Mouse (Mus musculus) sigmoid colon, adult 10 weeks (tissue): ENCODE measurements around the gene Inafm1. TPM values are rescaled to one million over a fixed set of nuclear protein-coding genes. Genes with fewer than 3 reads are reported as not detected.

Source experiments
- polyA plus RNA-seq: library from polyadenylated mRNA; stranded (reverse); fragments of 350-450 nt; fragmentation: Illumina TruSeq; extraction: RNeasy Lipid Tissue Mini Kit (QIAGEN cat#74804); gene quantifications from one replicate; pipeline ENCODE4 v1.2.3, GENCODE M21; 2014; ENCODE audit warnings: low read depth, low replicate concordance

Gene Inafm1
- 7.4 TPM for polyA plus RNA-seq

GRCm38 (mm10) chr7:16273081-16273765 lies at the start of gene Inafm1:
Inafm1 (minus strand) TSS chr7:16273617.

GRCm38 (mm10) chr7:16308093-16308492 lies 34.7 kb upstream of the Inafm1 start, which contains the start of gene Bbc3:
Bbc3 (plus strand) TSS chr7:16308393.

GRCm38 (mm10) chr7:16286026-16286961 lies 12.9 kb upstream of the Inafm1 start, which contains the start of gene Ccdc9:
Ccdc9 (minus strand) TSS chr7:16286795.

GRCm38 (mm10) chr7:16259110-16259590 lies 14.3 kb downstream of the Inafm1 start, which contains the start of gene C5ar1:
C5ar1 (minus strand) TSS chr7:16259540.

GRCm38 (mm10) chr7:16244067-16244466 lies 29.4 kb downstream of the Inafm1 start, which contains the start of gene C5ar2:
C5ar2 (minus strand) TSS chr7:16244154.

Other genes with a start within 250 kb of the Inafm1 start
- gene Bicra, start 225.7 kb downstream of the Inafm1 start, polyA plus RNA-seq = 0.76 TPM
- gene Zfp541, start 211.8 kb downstream of the Inafm1 start, polyA plus RNA-seq = not detected
- 16.1 TPM for gene Napa, start 175.2 kb downstream of the Inafm1 start, polyA plus RNA-seq
- gene Kptn, start 153.7 kb downstream of the Inafm1 start, polyA plus RNA-seq = 9.7 TPM
- gene Slc8a2, start 143.8 kb downstream of the Inafm1 start, polyA plus RNA-seq = 0.13 TPM
- gene Meis3, start 98.5 kb downstream of the Inafm1 start, polyA plus RNA-seq = 0.85 TPM
- gene Dhx34, start 51.6 kb downstream of the Inafm1 start, polyA plus RNA-seq = 0.35 TPM
- 0.32 TPM for gene C5ar2, start 29.5 kb downstream of the Inafm1 start, polyA plus RNA-seq
- 2.3 TPM for gene C5ar1, start 14.1 kb downstream of the Inafm1 start, polyA plus RNA-seq
- 44.9 TPM for gene Ccdc9, start 13.2 kb upstream of the Inafm1 start, polyA plus RNA-seq
- gene Bbc3, start 34.8 kb upstream of the Inafm1 start, polyA plus RNA-seq = not detected
- 53.2 TPM for gene Sae1, start 114.2 kb upstream of the Inafm1 start, polyA plus RNA-seq
- 6.7 TPM for gene Zc3h4, start 127.3 kb upstream of the Inafm1 start, polyA plus RNA-seq
- not detected for gene Tmem160, start 179.2 kb upstream of the Inafm1 start, polyA plus RNA-seq
- not detected for gene Npas1, start 204.1 kb upstream of the Inafm1 start, polyA plus RNA-seq